Mouse (Mus musculus) ES-CJ7 (cell line): ENCODE measurements around the gene Dnajb1.
"Not testable (repeated sequence)": the region's sequence is repeated elsewhere in the genome, so short reads cannot be mapped to it uniquely, and the experiment has no call there.

ENCODE experiments used
- DNase-seq: peaks from one replicate; pipeline ENCODE4 v3.0.0; 2011; ENCODE audit warnings: low read depth, low spot score

The Dnajb1 gene

GRCm38 (mm10) chr8:83607661-83608397 lies at the start of gene Dnajb1, which contains the start of gene Tecr:
Dnajb1 (plus strand) TSS chr8:83608193.
Tecr (minus strand) TSS chr8:83607971.
- DNase-seq: peak; percentile 99

GRCm38 (mm10) chr8:83562669-83563068 lies 45.3 kb upstream of the Dnajb1 start:
- DNase-seq: no peak

DNA sequence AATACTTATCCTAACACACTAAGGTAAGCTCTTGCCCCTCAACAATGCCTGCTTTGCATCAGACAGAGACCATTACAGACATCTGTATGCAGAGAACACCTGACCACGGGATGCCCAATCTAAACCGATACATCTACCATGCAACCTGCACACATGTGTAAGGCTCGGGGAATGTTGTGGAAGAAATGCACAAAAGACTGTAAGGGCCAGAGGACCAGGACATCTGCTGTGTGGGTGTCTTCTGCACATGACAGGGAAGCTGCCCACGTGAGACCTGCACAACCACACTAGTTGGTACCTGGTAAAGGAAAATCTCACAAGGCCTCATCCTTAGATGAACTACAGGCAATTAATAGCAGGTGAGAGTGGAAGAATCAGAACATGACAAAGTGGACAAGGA lies 44.7 kb upstream of the Dnajb1 start:
- DNase-seq: no peak

GRCm38 (mm10) chr8:83565731-83566375 lies 42.1 kb upstream of the Dnajb1 start:
- peak; percentile 41 for DNase-seq

DNA sequence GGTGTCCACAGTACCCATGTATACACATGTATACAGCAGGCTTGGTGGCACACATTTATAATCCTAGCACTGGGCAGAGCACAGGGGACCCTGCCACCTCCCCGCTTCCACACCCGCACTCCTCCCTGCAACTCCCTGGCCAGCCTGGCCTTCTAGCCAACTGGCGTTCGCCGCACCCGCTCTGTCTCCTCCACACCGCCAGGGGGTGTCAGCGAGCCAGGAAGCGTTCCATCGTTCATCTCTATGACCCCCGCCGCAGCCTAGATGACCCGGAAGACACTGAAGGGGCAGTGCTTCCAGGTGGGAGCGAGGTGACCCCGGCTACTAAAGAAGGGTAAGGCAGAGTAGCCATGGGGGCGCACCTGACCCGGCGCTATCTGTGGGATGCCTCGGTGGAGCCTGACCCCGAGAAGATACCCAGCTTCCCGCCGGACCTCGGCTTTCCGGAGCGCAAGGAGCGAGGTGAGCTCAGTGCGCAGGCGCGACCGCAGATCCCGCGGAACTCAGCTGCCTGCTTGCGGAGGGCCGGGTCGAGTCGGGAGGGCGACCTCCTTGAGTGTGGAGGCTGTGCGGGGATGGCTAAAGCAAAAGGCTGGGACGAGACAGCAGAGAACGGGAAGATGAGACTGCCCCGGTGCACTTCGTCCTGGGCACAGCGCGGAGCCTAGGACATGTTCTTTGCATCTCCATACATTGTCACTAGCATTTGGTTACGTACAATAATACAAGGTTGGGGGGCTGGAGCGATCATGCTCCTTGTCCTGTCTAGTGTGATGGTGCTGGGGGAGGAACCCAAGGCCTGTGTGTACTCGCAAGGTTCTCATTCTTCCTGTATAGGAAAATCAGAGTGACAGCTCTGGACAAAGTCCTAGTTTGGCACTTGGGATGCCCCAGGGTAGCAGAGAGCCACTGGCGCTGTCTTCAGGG lies 41.3 kb upstream of the Dnajb1 start, which contains the start of gene Ndufb7:
Ndufb7 (plus strand) TSS at position 203 of the 927 bp plus-strand sequence.
- DNase-seq: peak; percentile 92

DNA sequence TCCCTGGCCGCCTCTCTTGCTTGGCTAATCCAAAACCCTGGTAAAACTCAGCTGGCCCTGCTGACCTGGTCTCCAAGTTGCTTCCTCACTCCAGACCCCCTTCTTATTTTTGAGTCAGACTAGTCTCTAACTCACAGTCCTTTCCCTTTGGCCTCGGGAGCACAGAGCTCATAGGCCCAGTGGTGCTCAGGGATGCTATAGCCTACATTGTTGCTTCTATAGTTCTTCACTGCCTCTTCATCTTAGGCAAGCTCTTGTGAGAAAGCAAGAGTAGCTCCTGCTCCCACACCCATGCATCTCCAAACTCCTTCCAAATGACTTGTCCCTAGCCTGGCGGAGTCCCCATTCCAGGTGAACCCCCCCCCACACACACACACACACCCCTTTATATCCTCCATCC lies 40.3 kb upstream of the Dnajb1 start:
- no peak for DNase-seq

DNA sequence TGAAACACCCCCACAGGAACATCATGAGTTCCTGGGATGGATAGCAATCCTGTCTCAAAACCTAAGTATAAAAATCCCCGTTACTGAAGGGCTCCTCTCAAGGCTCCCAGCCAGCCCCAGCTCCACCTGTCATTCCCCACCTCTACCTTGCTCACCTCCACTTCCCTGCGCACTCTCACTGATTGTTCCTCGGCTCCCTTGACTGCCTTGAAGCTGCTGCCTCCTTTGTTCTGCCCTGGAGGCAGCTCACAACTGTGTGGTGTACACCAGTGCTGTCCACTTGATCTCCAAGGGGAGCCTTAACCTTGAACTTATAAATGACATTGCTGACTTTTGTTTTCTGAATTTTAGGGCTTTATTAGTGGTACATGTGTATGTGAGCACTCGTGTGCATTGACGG lies 39.9 kb upstream of the Dnajb1 start:
- peak; percentile 64 for DNase-seq

DNA sequence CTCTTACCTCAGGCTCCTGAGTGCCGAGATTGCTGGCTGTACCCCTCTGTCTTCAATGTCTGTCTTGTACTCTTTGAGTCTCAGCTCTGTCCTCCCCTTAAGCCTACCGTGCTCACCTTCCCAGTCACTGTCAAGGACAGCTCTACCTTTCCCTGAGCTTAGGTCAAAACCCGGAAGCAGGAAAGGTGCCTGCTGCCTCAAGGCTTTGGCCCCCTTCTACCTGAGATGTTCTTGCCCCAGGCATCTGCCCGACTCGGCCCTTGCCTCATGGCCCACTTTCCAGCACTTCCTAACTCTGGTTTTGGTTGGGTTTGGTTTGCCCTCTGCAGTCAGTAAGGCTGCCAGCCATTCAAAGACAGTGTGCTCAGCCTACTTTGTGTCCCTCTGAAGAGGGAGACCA lies 39.2 kb upstream of the Dnajb1 start:
- no peak for DNase-seq

DNA sequence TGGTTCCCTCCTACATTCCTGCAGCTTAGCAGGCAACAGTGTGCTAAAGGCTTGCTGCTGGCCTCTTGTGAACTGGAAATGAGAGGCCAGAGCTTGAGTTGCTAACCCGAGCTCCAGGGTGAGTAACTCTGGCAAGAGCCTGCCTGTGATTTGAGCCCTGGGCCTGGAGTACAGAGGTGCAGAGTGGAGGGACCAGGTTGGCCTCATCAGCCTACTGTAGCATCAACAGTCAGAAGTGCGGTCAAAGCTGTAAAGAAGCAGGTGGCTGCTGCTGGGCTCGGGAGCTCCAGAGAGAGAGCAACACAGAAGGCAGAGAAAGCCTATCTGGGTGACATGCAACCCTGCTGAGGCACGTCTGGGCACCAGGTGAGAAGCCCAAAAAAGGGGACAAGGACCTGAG lies 38.8 kb upstream of the Dnajb1 start:
- DNase-seq: no peak

GRCm38 (mm10) chr8:83570272-83571000 lies 37.6 kb upstream of the Dnajb1 start:
- no peak for DNase-seq

DNA sequence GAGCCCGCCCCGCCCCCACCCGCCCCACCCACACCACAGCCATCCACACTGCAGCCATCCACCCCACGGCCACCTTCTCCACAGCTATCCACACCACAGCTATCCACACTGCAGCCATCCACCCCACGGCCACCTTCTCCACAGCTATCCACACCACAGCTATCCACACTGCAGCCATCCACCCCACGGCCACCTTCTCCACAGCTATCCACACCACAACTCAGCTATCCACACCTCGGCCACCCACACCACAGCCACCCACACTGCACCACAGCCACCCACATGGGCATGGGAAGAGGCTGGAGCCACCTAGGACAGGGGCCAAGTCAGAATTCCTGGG lies 37.0 kb upstream of the Dnajb1 start:
- not testable (repeated sequence) for DNase-seq

- DNase-seq: no peak
Measured at GRCm38 (mm10) chr8:83571791-83572190, 36.2 kb upstream of the Dnajb1 start.

GRCm38 (mm10) chr8:83572246-83572812 lies 35.7 kb upstream of the Dnajb1 start:
- no peak for DNase-seq

DNA sequence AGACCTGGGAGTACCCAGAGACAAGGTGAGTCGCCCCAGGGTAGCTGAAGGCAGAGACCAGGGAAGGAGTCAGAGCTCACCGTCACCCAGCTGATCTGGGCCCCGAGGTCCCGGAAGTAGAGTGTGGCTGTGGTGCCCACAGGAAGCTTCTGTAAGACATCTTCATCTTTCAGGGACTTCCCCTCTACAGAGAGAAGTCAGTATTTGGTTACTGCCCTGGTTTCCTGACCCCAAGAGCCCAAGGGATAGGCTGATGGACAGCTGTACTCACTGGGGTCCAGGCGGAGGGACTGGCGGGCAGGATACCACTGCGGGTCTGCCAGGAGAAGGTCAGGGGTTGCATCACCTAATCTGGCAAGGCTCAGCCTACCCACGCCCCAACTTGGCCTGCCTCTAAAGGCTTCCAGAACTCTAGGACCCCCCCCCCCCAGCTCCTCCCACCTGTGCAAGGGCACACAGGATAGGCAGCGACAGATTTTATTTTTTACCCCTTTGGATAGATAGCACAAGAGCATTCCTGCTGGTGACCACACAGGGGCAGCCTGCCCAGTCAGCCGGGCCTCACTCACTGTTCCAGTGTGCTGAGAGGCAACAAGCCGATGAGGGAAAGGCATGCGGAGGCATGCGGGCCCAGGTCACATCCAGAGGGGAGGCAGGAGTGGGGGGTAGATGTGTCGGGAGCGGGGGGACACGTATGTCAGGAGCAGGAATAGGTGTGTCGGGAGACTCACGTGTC lies 34.7 kb upstream of the Dnajb1 start:
- no peak for DNase-seq

- DNase-seq: no peak
Measured at GRCm38 (mm10) chr8:83574631-83575315, 33.2 kb upstream of the Dnajb1 start.

GRCm38 (mm10) chr8:83575561-83576515 lies 32.2 kb upstream of the Dnajb1 start:
- no peak for DNase-seq

DNA sequence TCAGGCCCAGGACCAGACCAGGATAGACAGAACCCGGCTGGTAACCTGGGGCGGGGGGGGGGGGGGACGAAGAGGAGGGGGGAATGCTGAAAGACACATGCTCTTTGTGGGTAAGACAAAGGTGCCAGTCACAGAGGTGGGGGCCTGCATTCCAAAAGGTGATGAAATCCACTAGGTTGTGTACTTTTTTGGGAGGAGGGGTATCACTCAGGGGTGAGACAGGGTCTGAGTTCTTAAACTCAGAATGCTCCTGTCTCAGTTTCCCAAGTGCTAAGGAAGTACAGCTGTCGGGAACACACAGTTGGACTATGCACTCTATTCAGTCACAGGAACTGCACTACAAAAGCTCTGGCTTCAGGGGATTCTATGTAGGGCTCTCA lies 31.5 kb upstream of the Dnajb1 start:
- DNase-seq: no peak

DNA sequence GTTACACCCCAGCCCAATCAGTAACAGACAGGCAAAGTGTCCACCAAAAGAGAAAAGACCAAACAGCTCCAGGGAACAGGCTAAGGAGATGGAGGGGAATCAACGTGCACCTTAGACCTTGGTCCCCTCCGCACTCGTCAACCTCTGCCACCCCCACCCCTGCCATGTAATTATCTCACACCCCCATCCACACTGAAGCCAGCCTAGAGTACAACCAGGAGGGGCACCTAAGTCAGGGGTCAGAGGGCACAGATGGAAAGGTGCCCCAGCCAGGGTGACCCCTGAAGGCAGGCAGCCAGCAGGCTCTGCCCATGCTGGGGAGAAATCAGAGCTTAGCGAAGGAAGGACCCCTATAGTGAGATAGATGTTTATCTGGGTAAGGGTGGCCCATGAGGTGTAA lies 31.1 kb upstream of the Dnajb1 start:
- DNase-seq: no peak

GRCm38 (mm10) chr8:83577384-83577791 lies 30.6 kb upstream of the Dnajb1 start:
- DNase-seq: peak; percentile 54
